Mouse (Mus musculus) lung, adult 2 months (tissue): ENCODE data around the gene Npr1.

Experiments
- CTCF ChIP-seq: fragments of 200-500 bp; IDR thresholded peaks from 2 replicates; pipeline ENCODE4 v1.5.1; 2011; ENCODE audit warnings: mild to moderate bottlenecking, low read length, control low read depth; ENCODE audit not compliant: insufficient read depth
- POLR2A ChIP-seq: fragments of 200-500 bp; IDR thresholded peaks from 2 replicates; pipeline ENCODE4 v1.6.1; 2011; ENCODE audit warnings: low read depth, mild to moderate bottlenecking, control low read depth, low read length, borderline replicate concordance; ENCODE audit errors: extremely low read depth

DNA sequence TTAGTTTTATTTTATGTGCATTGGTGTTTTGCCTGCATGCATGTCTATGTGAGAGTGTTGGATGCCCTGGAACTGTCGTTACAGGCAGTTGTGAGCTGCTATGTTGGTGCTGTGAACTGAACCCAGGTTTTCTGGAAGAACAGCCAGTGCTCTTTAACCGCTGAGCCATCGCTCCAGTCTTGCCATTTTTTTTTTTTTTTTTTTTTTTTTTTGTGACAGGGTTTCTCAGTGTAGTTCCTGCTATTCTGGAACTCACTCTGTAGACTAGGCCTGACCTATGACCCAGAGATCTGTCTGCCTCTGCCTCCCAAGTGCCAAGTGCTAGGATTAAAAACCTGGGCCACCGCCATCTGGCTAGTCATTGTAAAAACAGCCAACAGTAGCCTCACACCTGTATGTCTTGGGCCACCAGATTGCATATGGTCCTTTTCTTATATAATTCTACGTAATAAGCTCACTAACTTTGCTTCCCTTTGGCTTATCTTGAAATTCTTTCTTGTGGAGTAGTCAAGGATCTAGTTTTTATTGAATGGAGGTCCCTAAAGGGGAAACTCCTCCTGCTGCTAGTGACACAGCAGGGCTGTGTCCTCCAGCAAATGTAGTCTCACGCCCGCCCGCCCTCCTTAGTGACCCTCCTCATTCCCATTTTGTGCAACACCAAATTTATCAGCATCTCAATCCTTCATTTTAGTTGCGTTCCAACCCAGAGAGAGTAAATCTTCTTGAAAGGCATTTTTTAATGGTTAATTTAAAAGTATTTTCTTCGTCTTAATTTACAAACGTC, 20.1 kb downstream of the Npr1 start:
- no peak for TF ChIP-seq POLR2A
- TF ChIP-seq CTCF, result no peak
